16 mouse cellular contexts compared by ENCODE assay signal in genomic region chr3:95310496-95310895, GRCm38 (mm10). TPM values are rescaled to one million over a fixed set of nuclear protein-coding genes. Genes with fewer than 3 reads are reported as not detected.
"Had no signal": no experiment of that assay in that cellular context is flagged by ENCODE, and none has a peak within 500 bp of the region (broad histone marks: within the 10 kb centered on the region; RNA-seq: fewer than 3 reads in every experiment).

No protein-coding gene starts in this region.

- H3K4me3 ChIP-seq: embryonic facial prominence, embryonic 10.5 days; embryonic facial prominence, embryonic 12.5 days; embryonic facial prominence, embryonic 13.5 days; embryonic facial prominence, embryonic 15.5 days; erythroblast, embryonic 14.5 days; forebrain, embryonic 10.5 days; forebrain, embryonic 12.5 days; forebrain, embryonic 13.5 days; forebrain, embryonic 15.5 days; gastrocnemius, adult 2 months; heart, adult 2 months; heart, embryonic 10.5 days; heart, embryonic 12.5 days had no signal

- DNase-seq: gastrocnemius, postnatal 25 days had no signal

- H3K27me3 ChIP-seq: embryonic facial prominence, embryonic 12.5 days; embryonic facial prominence, embryonic 13.5 days; embryonic facial prominence, embryonic 15.5 days; forebrain, embryonic 12.5 days; forebrain, embryonic 13.5 days; forebrain, embryonic 15.5 days; heart, embryonic 12.5 days had no signal

- H3K9me3 ChIP-seq: embryonic facial prominence, embryonic 10.5 days; embryonic facial prominence, embryonic 12.5 days; embryonic facial prominence, embryonic 13.5 days; embryonic facial prominence, embryonic 15.5 days; forebrain, embryonic 10.5 days; forebrain, embryonic 12.5 days; forebrain, embryonic 13.5 days; forebrain, embryonic 15.5 days; heart, embryonic 10.5 days; heart, embryonic 12.5 days had no signal

- H3K27ac ChIP-seq: embryonic facial prominence, embryonic 10.5 days; embryonic facial prominence, embryonic 12.5 days; embryonic facial prominence, embryonic 13.5 days; embryonic facial prominence, embryonic 15.5 days; forebrain, embryonic 10.5 days; forebrain, embryonic 12.5 days; forebrain, embryonic 13.5 days; forebrain, embryonic 15.5 days; gastrocnemius, adult 2 months; heart, adult 2 months; heart, embryonic 10.5 days had no signal

- H3K9ac ChIP-seq: embryonic facial prominence, embryonic 12.5 days; embryonic facial prominence, embryonic 13.5 days; embryonic facial prominence, embryonic 15.5 days; forebrain, embryonic 12.5 days; forebrain, embryonic 13.5 days; forebrain, embryonic 15.5 days; forebrain, postnatal 0 days; heart, embryonic 12.5 days had no signal

- H3K36me3 ChIP-seq: embryonic facial prominence, embryonic 10.5 days; embryonic facial prominence, embryonic 12.5 days; embryonic facial prominence, embryonic 13.5 days; embryonic facial prominence, embryonic 15.5 days; forebrain, embryonic 10.5 days; forebrain, embryonic 12.5 days; forebrain, embryonic 15.5 days; heart, embryonic 12.5 days had no signal

- H3K4me1 ChIP-seq: embryonic facial prominence, embryonic 12.5 days had no signal

RNA-seq across cellular contexts. Expression of gene Anxa9, which starts 3.5 kb away (rescaled TPM):
- total RNA-seq: gastrocnemius, adult 2 months; gastrocnemius, adult 8-10 months had no signal
